Mouse (Mus musculus): ENCODE results near the gene Arid1b.

- no peak for TF ChIP-seq CTCF (IDR thresholded peaks at IDR 0.05)
- TF ChIP-seq EP300 (IDR thresholded peaks at IDR 0.05), result no peak
Observed at GRCm38 (mm10) chr17:5267747-5268146, 273.6 kb downstream of the Arid1b start.

Measured in lung, postnatal 0 days (tissue).